Mouse (Mus musculus): Measurements from ENCODE around the gene Gde1. TPM values are rescaled to one million over a fixed set of nuclear protein-coding genes. Genes with fewer than 3 reads are reported as not detected.

Gene Gde1
- total RNA-seq, 2 experiments from 2014 or later: 247 to 250 TPM

Other genes with a start within 250 kb of the Gde1 start
- gene Itpripl2, start 213.8 kb downstream of the Gde1 start, total RNA-seq (2021): 1 to 10 TPM; 4.6 TPM
- 10 to 100 TPM; 35.2 to 37.0 TPM for gene Coq7, start 172.4 kb downstream of the Gde1 start, total RNA-seq (2021)
- 10 to 100 TPM; 19.6 to 24.3 TPM for gene Tmc7, start 121.0 kb downstream of the Gde1 start, total RNA-seq (2021)
- under 1 TPM; 0.21 to 0.31 TPM for gene Tmc5, start 108.5 kb downstream of the Gde1 start, total RNA-seq (2021)
- gene Ccp110, start 6.8 kb upstream of the Gde1 start, total RNA-seq (2021): 10 to 100 TPM; 36.2 TPM
- gene Vps35l, start 34.4 kb upstream of the Gde1 start, total RNA-seq (2021): 10 to 100 TPM; 59.5 to 61.9 TPM
- gene Iqck, start 150.0 kb upstream of the Gde1 start, total RNA-seq (2021): 1 to 10 TPM; 3.6 to 3.7 TPM
- gene Knop1, start 150.5 kb upstream of the Gde1 start, total RNA-seq (2021): 10 to 100 TPM; 33.2 to 38.0 TPM